Mouse (Mus musculus): ENCODE data around the gene Irgm2.

Gene Irgm2

DNA sequence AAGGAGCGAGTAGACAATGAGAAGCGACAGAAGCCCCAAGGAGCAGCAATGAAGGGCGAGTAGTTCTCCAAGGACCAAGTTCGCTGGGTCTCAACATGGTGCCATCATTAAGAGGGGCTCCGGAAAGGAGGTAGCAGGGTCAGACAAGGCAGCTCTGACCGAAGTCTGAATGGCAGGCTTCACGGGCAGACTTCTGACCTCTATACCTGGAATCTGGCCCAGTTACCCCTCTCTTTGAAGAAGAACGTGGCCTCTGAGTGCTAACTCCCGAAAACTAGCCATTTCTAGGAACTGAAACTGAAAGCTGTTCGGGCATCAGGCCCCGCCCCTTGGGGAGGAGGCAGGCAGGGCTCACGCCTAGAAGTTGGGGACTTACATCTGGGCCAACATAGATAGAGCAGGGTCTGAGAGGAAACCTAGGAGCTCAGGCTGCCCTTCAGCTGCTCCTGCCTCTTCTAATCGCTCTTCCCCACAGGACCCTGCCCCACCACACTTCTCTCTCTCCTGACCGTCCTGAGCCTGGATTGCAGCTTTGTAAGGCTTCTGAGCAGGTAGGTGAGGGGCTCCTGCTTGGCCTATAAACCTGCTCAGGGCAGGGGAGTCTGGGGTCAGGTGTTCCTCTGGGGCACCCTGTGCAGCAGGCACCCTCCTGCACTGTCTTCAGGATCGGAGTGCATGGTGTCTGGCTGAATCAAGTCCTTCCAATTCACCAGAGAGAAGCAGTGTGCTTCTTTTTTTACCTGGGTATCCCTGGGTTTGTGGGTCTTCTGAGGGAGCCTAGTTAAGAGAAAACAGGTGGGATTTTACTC is at the start of gene Irgm2, which contains the start of gene Igtp:
Gene Irgm2, plus strand, starts transcription at position 390 of the 809 bp plus-strand sequence.
Gene Igtp, plus strand, starts transcription at position 328 of the 809 bp plus-strand sequence.
- in situ Hi-C loops (cut with MboI, MseI): loop anchor here in 1 of 2 experiments (25.0 kb wide), 1 partner anchor 2013 kb away; the partner anchor contains the start of gene Srebf1

- in situ Hi-C loops (cut with MboI, MseI): no loop called here
Measured at GRCm38 (mm10) chr11:58155458-58155857, 44.0 kb upstream of the Irgm2 start.

DNA sequence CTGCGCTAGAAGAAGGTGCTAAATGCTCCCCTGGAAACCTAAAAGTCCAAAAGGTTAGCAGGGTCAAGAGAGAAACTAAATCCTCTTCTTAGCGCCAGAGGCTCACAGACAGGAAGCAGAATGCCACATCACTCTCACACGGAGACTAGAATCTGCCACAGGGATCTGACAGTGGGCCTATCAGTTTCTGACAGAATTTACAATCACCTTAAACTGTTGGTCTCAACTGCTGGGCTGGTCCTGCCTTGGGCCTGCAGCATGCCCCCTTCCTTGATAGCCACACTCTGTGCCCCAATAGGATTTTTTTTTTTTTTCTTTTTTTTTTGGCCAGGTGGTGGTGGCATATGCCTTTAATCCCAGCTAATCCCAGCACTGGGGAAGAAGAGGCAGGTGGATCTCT is 42.5 kb upstream of the Irgm2 start:
- in situ Hi-C loops (cut with MboI, MseI): no loop called here

- in situ Hi-C loops (cut with MboI, MseI): no loop called here
Measured at GRCm38 (mm10) chr11:58165072-58165471, 34.3 kb upstream of the Irgm2 start.

DNA sequence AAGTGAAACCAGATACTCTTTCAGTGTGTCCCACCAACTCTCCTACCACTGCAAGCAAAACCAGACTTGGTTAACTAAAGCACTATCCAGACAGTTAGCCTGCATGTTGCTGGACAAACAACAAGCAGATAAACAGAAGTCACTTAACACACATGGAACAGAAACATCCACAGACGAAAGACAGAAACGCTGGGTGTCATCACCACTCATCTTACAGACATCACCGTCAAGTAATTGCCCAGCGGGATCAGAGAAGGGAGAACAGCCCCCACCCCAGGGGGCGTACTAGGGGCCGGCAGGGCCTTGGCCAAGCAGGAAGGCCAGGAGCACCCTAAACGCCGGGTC is 31.6 kb upstream of the Irgm2 start:
- in situ Hi-C loops (cut with MboI, MseI): no loop called here

DNA sequence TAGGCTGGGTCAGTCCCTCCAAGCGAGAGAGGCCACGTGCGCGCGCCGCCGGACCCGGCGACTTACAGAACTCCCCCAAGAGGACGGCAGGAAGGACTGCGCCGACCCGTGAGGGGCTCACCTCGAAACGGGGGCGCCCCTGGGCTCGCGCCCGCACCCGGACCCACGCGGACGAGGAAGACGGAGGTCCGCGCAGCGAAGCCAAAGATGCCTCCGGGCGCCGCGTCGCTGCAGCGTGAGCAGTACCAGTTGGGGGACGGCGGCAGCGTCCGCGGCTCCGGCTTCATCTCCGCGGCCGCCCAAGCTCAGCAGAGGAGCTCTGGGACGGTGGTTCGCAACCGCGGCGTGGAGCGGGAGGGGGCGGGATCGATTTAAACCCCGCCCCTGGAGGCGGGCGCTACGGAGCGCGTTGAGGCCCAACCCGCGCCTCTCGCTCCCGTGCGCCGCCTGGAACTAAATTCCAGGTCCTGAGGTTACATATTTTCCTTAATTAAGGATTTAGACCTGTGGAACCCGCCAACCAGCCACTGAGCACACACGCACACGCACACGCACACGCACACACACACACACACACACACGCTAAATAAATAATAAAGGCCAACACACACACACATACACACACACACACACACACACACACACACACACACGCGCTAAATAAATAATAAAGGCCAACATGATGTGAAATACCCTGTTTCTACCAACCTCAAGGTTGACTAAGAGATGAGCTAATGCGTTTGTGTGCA is 31.1 kb upstream of the Irgm2 start, which contains the start of gene Gemin5:
Gene Gemin5, minus strand, starts transcription at position 373 of the 749 bp plus-strand sequence.
- in situ Hi-C loops (cut with MboI, MseI): no loop called here

GRCm38 (mm10) chr11:58169666-58170065 is 29.8 kb upstream of the Irgm2 start:
- in situ Hi-C loops (cut with MboI, MseI): loop anchor here (5.0 to 10.0 kb wide), 2 partner anchors 138 to 475 kb away; partner anchors contain the start of genes Trim58 (in 1 of the 2) and Zfp692 (in 1 of the 2)

GRCm38 (mm10) chr11:58171459-58172091 is 27.8 kb upstream of the Irgm2 start, which contains the start of gene Mrpl22:
Mrpl22 (plus strand) TSS chr11:58171661.
- in situ Hi-C loops (cut with MboI, MseI): loop anchor here (5.0 to 10.0 kb wide), 2 partner anchors 136 to 473 kb away; partner anchors contain the start of genes Trim58 (in 1 of the 2) and Zfp692 (in 1 of the 2)

DNA sequence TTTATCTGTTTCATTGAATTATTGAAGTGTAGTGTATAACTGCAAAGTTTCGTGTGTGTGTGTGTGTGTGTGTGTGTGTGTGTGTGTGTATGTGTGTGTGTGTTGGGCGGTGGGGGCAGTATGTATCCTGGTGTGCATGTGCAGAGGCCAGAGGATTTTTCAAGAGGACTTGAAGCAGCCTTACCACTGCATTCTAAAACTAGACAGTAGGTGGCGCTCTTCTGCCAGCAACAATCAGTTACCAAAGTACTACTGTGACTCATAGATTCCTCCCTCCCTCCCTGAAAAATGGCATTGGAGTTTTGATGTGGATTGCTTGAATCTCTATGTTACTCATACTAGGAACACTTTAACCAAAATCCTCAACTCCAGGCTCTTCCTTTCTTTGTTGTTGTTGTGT is 19.9 kb upstream of the Irgm2 start:
- in situ Hi-C loops (cut with MboI, MseI): loop anchor here in 1 of 2 experiments (10.0 kb wide), 1 partner anchor 465 kb away; the partner anchor contains the start of gene Trim58

GRCm38 (mm10) chr11:58179986-58180385 is 19.4 kb upstream of the Irgm2 start:
- in situ Hi-C loops (cut with MboI, MseI): loop anchor here (5.0 to 10.0 kb wide), 3 partner anchors 37 to 465 kb away; partner anchors contain the start of gene Trim58 (in 1 of the 2)

GRCm38 (mm10) chr11:58180756-58181155 is 18.7 kb upstream of the Irgm2 start:
- in situ Hi-C loops (cut with MboI, MseI): loop anchor here (5.0 kb wide), 2 partner anchors 37 to 122 kb away; no protein-coding TSS in a partner anchor

GRCm38 (mm10) chr11:58183579-58183978 is 15.8 kb upstream of the Irgm2 start:
- in situ Hi-C loops (cut with MboI, MseI): loop anchor here (5.0 kb wide), 2 partner anchors 34 to 119 kb away; no protein-coding TSS in a partner anchor

- in situ Hi-C loops (cut with MboI, MseI): loop anchor here in 1 of 2 experiments (5.0 kb wide), 1 partner anchor 43 kb away; no protein-coding TSS in a partner anchor
Measured at GRCm38 (mm10) chr11:58189675-58190074, 9.7 kb upstream of the Irgm2 start.

GRCm38 (mm10) chr11:58193326-58193725 is 6.1 kb upstream of the Irgm2 start:
- in situ Hi-C loops (cut with MboI, MseI): no loop called here

DNA sequence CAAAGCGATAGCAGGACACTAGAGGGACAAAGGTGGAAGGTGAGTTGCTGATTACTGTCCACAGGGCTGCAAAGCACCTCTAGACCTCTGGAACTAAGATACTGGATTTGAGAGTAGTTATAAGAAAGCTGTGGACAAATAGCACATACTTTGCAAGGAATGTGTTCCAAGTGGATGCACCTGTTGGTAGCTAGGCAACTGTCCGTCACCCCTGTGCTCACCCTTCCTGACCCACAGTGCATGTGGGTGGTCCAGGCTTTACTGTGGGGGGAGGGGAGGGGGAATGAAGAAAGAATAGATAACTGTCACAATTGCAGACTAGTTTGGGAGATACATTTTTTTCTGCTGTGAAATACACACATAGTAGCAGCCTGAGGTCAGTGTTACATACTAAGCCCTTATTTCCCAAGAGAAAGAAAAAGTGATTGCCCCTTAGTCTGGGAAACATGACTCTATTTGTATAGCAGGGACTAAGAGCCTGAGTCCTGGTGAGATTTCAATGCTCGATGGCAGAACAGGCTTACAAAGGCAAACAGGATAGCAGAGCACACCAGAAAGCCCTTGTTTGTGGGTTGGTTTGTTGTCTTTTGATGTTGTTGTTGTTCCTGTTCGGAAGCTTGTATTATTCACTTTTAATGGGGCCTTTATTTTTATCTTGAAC is 5.4 kb upstream of the Irgm2 start:
- in situ Hi-C loops (cut with MboI, MseI): no loop called here

- in situ Hi-C loops (cut with MboI, MseI): no loop called here
Measured at GRCm38 (mm10) chr11:58198663-58199062, 755 bp upstream of the Irgm2 start.

DNA sequence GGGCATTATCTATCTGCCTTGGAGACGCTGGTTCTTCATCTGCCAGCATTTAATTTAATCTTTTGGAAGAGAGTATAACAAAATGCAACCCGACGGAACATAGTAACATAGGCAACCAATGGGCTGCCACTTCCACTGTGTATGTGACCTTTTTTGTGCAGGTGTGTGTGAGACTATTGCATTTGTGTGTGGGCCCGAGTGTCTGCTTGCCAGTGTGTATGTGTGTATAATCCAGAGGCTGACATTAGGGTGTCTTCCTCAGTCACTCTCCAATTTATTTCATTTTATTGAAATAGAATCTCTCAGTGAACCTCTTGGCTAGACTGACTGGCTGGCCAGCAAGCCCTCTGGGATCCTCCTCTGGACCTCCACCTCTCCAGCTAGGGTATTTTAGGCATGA is 808 bp downstream of the Irgm2 start:
- in situ Hi-C loops (cut with MboI, MseI): loop anchor here in 1 of 2 experiments (25.0 kb wide), 1 partner anchor 2012 kb away; the partner anchor contains the start of gene Srebf1

DNA sequence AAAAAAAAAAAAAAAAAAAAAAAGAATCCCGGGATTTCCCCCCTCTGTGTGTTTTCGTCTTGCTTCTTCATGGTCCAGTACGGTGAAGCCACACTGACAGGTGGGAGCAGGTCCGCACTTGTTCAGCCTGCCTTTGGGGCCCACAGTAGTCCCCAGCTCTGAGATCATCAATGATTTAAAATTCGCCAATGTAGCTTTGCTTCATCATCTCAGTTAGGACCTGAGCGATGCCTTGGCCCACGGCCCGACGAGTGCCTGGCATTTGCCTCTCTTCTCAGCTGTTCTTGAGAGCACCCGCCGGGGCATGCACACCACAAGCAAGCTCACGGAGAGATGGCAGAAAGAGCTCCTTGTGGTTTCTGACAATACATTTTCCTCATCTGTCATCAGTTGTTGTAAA is 1.6 kb downstream of the Irgm2 start:
- in situ Hi-C loops (cut with MboI, MseI): loop anchor here in 1 of 2 experiments (25.0 kb wide), 1 partner anchor 2011 kb away; the partner anchor contains the start of gene Srebf1

DNA sequence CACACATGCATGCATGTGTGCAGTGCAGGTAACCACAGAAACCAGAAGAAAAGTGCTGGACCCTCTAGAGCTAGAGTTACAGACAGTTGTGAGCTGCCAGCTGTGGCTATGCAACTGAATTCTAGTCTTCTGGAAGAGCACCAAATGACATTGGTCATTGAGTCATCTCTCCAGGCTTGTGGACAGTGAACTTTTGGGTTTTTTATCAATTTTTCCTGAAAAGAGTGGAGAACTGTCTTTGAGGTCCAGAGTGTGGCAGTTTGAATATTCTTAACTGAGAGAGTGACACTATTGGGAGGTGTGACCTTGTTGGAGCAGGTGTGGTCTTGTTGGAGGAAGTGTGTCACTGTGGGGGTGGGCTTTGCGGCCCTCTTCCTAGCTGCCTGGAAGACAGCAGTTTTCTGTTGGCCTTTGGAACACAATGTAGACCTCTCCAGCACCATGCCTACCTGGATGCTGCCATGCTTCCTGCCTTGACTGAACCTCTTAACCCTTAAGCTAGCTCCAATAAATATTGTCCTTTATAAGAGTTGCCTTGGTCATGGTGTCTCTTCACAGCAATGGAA is 11.0 kb downstream of the Irgm2 start:
- in situ Hi-C loops (cut with MboI, MseI): loop anchor here (10.0 to 25.0 kb wide), 2 partner anchors 556 to 2002 kb away; partner anchors contain the start of gene Srebf1 (in 1 of the 2)

Data from T-helper 17 cell (primary cell).